Mouse (Mus musculus) hindbrain, embryonic 13.5 days (tissue): ENCODE data around the gene Herpud2. TPM values are rescaled to one million over a fixed set of nuclear protein-coding genes. Genes with fewer than 3 reads are reported as not detected.

Experiments used
- ATAC-seq: fragments of 200-750 bp; cut with Nextera tagmentation; 2 replicates; pipeline ENCODE4 v1.8.0; 2017; ENCODE audit warnings: moderate TSS enrichment; ENCODE audit not compliant: low FRiP score
- H3K27ac ChIP-seq: fragments of 300-500 bp; sonication (generic); 2 replicates; pipeline ENCODE4 v1.5.1; 2015; ENCODE audit warnings: inconsistent platforms, mild to moderate bottlenecking, moderate library complexity
- H3K27me3 ChIP-seq: fragments of 300-500 bp; sonication (generic); 2 replicates; pipeline ENCODE4 v1.6.1; 2015; ENCODE audit warnings: mild to moderate bottlenecking, inconsistent platforms
- H3K36me3 ChIP-seq: fragments of 300-500 bp; sonication (generic); 2 replicates; pipeline ENCODE4 v1.6.1; 2015; ENCODE audit warnings: mild to moderate bottlenecking, inconsistent platforms
- H3K4me1 ChIP-seq: fragments of 300-500 bp; sonication (generic); replicated peaks from 2 replicates; pipeline ENCODE4 v1.6.1; 2015; ENCODE audit warnings: inconsistent platforms
- H3K4me2 ChIP-seq: fragments of 300-500 bp; sonication (generic); 2 replicates; pipeline ENCODE4 v1.6.1; 2015; ENCODE audit warnings: inconsistent platforms, mild to moderate bottlenecking, moderate library complexity
- H3K4me3 ChIP-seq: fragments of 300-500 bp; sonication (generic); 2 replicates; pipeline ENCODE4 v1.5.1; 2015; ENCODE audit warnings: mild to moderate bottlenecking, inconsistent platforms
- H3K9ac ChIP-seq: fragments of 300-500 bp; sonication (generic); 2 replicates; pipeline ENCODE4 v1.6.1; 2015; ENCODE audit warnings: mild to moderate bottlenecking, inconsistent platforms
- H3K9me3 ChIP-seq: fragments of 300-500 bp; sonication (generic); 2 replicates; pipeline ENCODE4 v1.6.1; 2016; ENCODE audit warnings: inconsistent platforms
- WGBS: fragments of 180-500 bp; shearing (Covaris S2); methylation state at CpG from one replicate; pipeline ENCODE4 v1.1.7; 2015; 5-methylcytosine and 5-hydroxymethylcytosine counted together
- polyA plus RNA-seq: library from polyadenylated mRNA; unstranded; fragments of >200 nt; fragmentation: Nextera tagmentation; extraction: Ambion mirVana; gene quantifications from 2 replicates; pipeline ENCODE4 v1.2.1, GENCODE M21; 2015

Gene Herpud2
- polyA plus RNA-seq, 1 experiment from 2014 or later: 35.6 TPM

- Histone ChIP-seq H3K4me1 (no peaks in the 10 kb centered on the region), H3K9me3 (no peaks in the 10 kb centered on the region), H3K4me3 (no peak overlapping the region), H3K27ac (no peak overlapping the region), H3K27me3 (no peaks in the 10 kb centered on the region), H3K36me3 (no peaks in the 10 kb centered on the region), H3K9ac (no peak overlapping the region), H3K4me2 (no peak overlapping the region)
- ATAC-seq: no peak
- 68% methylated on average over 2 of the region's 3 CpGs for WGBS
Observed at GRCm38 (mm10) chr9:25058726-25059125, 92.9 kb downstream of the Herpud2 start.

Other genes starting within 250 kb of the Herpud2 start
- gene Gm10181, start 62.4 kb downstream of the Herpud2 start, polyA plus RNA-seq: not detected in 2 replicates
- gene Sept7, start 100.6 kb upstream of the Herpud2 start, polyA plus RNA-seq: 264 and 267 TPM in 2 replicates